Mouse (Mus musculus) forebrain, embryonic 15.5 days (tissue): ENCODE results near the gene Ceacam18. TPM values are rescaled to one million over a fixed set of nuclear protein-coding genes. Genes with fewer than 3 reads are reported as not detected.
"Not testable (repeated sequence)": the region's sequence is repeated elsewhere in the genome, so short reads cannot be mapped to it uniquely, and the experiment has no call there.

Source experiments
- ATAC-seq: fragments of 200-750 bp; cut with Nextera tagmentation; replicated peaks from 2 replicates; pipeline ENCODE4 v1.8.0; 2017; ENCODE audit warnings: mild to moderate bottlenecking, moderate TSS enrichment, moderate library complexity
- H3K27ac ChIP-seq: fragments of 300-500 bp; sonication (generic); replicated peaks from 2 replicates; pipeline ENCODE4 v1.5.1; 2015; ENCODE audit warnings: mild to moderate bottlenecking, inconsistent platforms
- H3K27me3 ChIP-seq: fragments of 300-500 bp; sonication (generic); 2 replicates; pipeline ENCODE4 v1.6.1; 2015; ENCODE audit warnings: inconsistent platforms
- H3K36me3 ChIP-seq: fragments of 300-500 bp; sonication (generic); 2 replicates; pipeline ENCODE4 v1.6.1; 2015; ENCODE audit warnings: mild to moderate bottlenecking, inconsistent platforms
- H3K4me1 ChIP-seq: fragments of 300-500 bp; sonication (generic); 2 replicates; pipeline ENCODE4 v1.6.1; 2015; ENCODE audit warnings: inconsistent platforms
- H3K4me2 ChIP-seq: fragments of 300-500 bp; sonication (generic); replicated peaks from 2 replicates; pipeline ENCODE4 v1.6.1; 2015; ENCODE audit warnings: mild to moderate bottlenecking, inconsistent platforms
- H3K4me3 ChIP-seq: fragments of 300-500 bp; sonication (generic); 2 replicates; pipeline ENCODE4 v1.5.1; 2015; ENCODE audit warnings: mild to moderate bottlenecking, inconsistent platforms
- H3K9ac ChIP-seq: fragments of 300-500 bp; sonication (generic); replicated peaks from 2 replicates; pipeline ENCODE4 v1.6.1; 2015; ENCODE audit warnings: mild to moderate bottlenecking, inconsistent platforms
- H3K9me3 ChIP-seq: fragments of 300-500 bp; sonication (generic); 2 replicates; pipeline ENCODE4 v1.6.1; 2016; ENCODE audit warnings: inconsistent platforms
- WGBS: fragments of 180-500 bp; shearing (Covaris S2); methylation state at CpG from one replicate; pipeline ENCODE4 v1.1.7; 2015; ENCODE audit warnings: mixed read lengths; 5-methylcytosine and 5-hydroxymethylcytosine counted together
- polyA plus RNA-seq: library from polyadenylated mRNA; unstranded; fragments of >200 nt; fragmentation: Nextera tagmentation; extraction: Ambion mirVana; gene quantifications from 2 replicates; pipeline ENCODE4 v1.2.1, GENCODE M21; 2015

Ceacam18 gene
- polyA plus RNA-seq, 1 experiment from 2014 or later: not detected

DNA sequence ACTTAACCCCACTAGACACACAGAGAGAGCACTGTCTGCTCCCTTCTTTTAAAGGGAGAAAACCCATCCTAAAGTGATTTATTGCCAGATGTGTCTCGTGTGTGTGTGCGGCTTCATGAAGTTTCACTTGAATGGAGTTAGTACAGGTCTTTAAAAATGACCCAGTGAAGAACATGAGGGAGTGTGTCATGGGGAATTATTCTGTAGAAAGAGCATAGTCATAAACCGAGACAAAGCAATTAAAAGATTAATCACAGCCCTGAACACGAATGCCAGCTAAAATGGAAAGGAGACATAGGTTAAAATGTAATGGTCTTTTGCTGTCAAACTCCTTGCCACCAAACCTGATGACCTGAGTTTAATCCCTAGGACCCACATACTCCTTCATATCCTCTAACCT lies 567 bp upstream of the Ceacam18 start:
- H3K4me3 ChIP-seq: no peak overlapping the region
- 75% methylated on average over 4 of the region's 4 CpGs for WGBS

DNA sequence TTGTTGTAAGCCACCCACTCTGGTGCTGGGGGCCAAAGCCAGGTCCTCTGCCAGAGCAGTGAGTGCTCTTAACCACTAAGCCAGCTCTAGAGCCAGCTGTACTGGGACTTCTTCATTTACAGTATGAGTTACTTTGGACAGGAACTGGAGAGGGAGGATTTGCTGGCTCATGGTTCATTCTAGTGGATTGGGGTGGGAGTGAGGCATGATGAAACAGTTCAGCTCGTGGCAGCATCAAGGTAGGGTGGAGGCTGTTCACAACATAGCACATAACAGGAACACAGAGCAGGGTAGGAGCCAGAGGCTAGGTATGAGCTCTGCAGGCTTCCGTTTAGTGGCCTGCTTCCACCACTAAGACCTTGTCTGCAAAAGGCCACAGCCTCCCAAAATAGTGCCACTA lies 1.7 kb downstream of the Ceacam18 start:
- ATAC-seq: no peak
- WGBS: 68% methylated on average over 2 of the region's 2 CpGs

More for the DNA sequence above, 567 bp upstream of the Ceacam18 start:
- H3K27ac ChIP-seq: no peak overlapping the region
- ATAC-seq: no peak
- H3K4me2 ChIP-seq: no peak overlapping the region
- no peaks in the 10 kb centered on the region for H3K4me1 ChIP-seq
- no peaks in the 10 kb centered on the region for H3K36me3 ChIP-seq
- H3K9ac ChIP-seq: no peak overlapping the region
- no peaks in the 10 kb centered on the region for H3K27me3 ChIP-seq
- H3K9me3 ChIP-seq: no peaks in the 10 kb centered on the region

DNA sequence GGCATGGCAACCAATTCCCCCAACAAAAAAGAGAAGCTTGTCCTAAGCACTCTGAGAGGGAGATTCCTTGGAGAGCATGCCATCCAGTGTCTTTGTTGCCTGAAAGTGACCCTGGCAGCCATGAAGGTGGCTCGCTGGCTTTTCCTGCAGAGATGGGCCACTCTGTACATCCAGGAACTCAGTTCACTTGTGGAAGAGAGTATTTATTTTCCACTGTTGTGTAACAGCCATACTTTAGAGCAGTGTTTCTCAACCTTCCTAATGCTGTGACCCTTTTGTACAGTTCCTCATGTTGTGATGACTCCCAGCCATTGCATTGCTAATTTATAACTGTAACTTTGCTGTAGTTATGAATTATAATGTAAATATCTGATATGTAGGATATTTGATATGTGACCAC lies 2.6 kb downstream of the Ceacam18 start:
- no peaks in the 10 kb centered on the region for H3K4me1 ChIP-seq
- H3K4me2 ChIP-seq: no peak overlapping the region
- H3K27me3 ChIP-seq: no peaks in the 10 kb centered on the region
- no peak overlapping the region for H3K27ac ChIP-seq
- no peak overlapping the region for H3K4me3 ChIP-seq
- no peaks in the 10 kb centered on the region for H3K36me3 ChIP-seq
- H3K9ac ChIP-seq: no peak overlapping the region
- no peak for ATAC-seq
- 79% methylated on average over 1 of the region's 1 CpGs for WGBS
- H3K9me3 ChIP-seq: no peaks in the 10 kb centered on the region

More for the DNA sequence above, 1.7 kb downstream of the Ceacam18 start:
- Histone ChIP-seq H3K9me3 (no peaks in the 10 kb centered on the region), H3K4me2 (no peak overlapping the region), H3K4me1 (no peaks in the 10 kb centered on the region), H3K36me3 (no peaks in the 10 kb centered on the region), H3K9ac (no peak overlapping the region), H3K27ac (no peak overlapping the region), H3K27me3 (no peaks in the 10 kb centered on the region), H3K4me3 (no peak overlapping the region)

DNA sequence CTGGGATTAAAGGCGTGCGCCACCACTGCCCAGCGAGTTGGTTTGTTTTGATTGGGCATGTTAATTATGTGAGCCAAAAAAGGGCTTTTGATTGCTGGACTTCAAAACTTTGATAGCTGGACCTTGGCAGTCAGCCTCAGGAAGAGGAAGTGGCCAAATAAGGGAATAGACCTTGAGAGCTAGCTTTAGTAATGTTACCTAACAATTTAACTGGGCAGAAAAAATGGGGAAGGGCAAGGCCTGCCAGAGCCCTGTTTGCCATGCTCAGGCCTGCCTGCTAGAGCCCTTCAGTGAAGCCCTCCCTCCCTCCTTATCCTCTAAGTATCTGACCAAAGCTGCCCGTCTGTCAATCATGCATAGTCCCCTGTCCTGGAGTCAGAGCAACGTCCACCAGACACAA lies 8.1 kb downstream of the Ceacam18 start:
- 84% methylated on average over 5 of the region's 5 CpGs for WGBS

DNA sequence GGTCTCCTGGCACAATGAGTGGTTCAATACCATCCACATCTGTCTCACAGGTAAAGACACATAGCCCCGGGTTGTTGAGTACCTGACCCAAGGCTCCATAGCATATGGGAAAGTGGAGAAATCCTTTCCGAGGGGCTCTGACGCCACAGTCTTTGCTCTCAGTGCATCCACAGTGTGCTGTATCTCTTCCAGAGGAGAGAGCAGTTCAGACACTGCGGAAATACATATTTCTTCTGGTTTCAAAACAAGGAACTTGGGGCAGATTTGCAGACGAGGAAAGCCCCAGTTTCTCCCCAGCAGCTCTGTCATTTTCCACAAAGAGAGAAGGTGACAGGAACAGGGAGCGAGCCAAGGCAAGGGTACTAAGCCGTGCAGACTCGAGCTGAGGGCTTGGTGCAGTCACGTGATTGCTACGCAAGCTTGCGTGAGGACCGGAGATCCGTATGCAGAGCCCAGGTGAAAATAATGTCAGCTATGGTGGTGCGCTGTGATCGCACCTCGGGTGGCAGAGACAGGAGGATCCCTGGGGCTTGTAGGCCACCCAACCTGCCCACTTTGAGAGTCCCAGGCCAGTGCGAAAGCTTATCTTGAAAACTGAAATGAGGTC lies 8.6 kb downstream of the Ceacam18 start:
- Histone ChIP-seq H3K4me3 (no peak overlapping the region), H3K4me2 (no peak overlapping the region), H3K4me1 (no peaks in the 10 kb centered on the region), H3K9me3 (no peaks in the 10 kb centered on the region), H3K27ac (no peak overlapping the region), H3K36me3 (no peaks in the 10 kb centered on the region), H3K27me3 (no peaks in the 10 kb centered on the region), H3K9ac (no peak overlapping the region)
- ATAC-seq: no peak
- WGBS: 87% methylated on average over 17 of the region's 17 CpGs

More for the DNA sequence above, 8.1 kb downstream of the Ceacam18 start:
- no peaks in the 10 kb centered on the region for H3K9me3 ChIP-seq
- no peaks in the 10 kb centered on the region for H3K27me3 ChIP-seq
- H3K27ac ChIP-seq: no peak overlapping the region
- H3K4me2 ChIP-seq: no peak overlapping the region
- no peaks in the 10 kb centered on the region for H3K36me3 ChIP-seq
- no peak overlapping the region for H3K4me3 ChIP-seq
- no peaks in the 10 kb centered on the region for H3K4me1 ChIP-seq
- ATAC-seq: no peak
- no peak overlapping the region for H3K9ac ChIP-seq

DNA sequence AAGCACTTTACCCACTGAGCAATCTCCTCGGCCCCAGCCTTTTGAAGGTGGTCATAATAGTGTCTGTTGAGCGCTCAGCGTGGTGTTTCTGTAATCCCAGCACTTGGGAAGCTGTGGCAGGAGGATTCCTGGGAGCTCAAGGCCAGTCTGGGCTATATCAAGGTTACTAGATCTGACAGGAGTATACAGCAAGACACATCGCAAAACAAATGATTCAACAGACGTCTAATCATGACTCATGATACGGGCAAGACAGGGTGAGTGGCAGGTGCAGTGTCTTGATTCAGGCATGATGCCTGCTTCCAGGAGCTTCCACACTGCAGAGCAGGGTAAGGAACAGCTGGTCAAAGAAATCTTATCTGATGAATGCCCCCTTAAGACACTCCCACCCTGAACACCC lies 18.2 kb downstream of the Ceacam18 start:
- Histone ChIP-seq H3K27me3 (no peaks in the 10 kb centered on the region), H3K36me3 (no peaks in the 10 kb centered on the region), H3K9ac (no peak overlapping the region), H3K27ac (no peak overlapping the region), H3K9me3 (no peaks in the 10 kb centered on the region), H3K4me2 (no peak overlapping the region), H3K4me3 (no peak overlapping the region), H3K4me1 (no peaks in the 10 kb centered on the region)
- WGBS: 88% methylated on average over 6 of the region's 6 CpGs
- ATAC-seq: no peak

DNA sequence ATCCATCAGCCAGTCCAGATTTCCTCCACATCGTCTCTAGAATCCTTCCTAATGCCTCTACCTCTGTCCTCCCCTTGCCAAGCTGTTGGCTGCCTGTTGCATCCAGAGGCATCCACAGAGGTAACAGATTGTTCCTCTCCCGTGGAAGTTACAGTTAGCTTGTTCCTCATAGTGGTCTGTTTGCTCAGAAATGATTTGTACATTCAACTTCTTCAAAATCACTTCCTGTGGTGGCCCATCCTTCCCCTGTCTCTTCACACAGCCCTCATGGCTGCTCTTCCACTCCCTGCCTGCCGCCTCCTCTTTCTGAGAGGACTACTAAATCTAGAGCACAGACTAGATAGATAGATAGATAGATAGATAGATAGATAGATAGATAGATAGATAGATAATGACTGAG lies 20.0 kb downstream of the Ceacam18 start:
- 84% methylated on average over 3 of the region's 3 CpGs for WGBS

DNA sequence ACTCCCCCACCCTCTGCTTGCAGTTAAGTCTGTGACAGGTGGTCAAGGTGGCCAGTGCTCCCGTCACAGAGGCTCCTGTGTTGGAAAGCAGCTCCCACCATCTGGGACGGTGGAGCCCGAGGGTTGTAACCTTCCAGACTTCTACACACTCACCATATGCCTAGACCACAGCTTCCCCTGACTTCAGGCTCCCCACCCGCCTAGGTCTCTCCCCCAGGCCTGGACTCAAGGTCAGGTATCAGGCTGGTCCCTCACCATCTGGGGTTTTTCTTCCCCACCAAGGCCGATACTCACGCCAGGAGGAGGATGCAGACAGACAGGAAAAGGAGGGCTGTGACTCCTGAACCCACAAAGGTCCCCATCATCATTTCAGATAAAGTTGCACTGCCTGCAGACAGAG lies 21.7 kb downstream of the Ceacam18 start:
- no peak overlapping the region for H3K4me2 ChIP-seq
- no peaks in the 10 kb centered on the region for H3K36me3 ChIP-seq
- H3K27me3 ChIP-seq: no peaks in the 10 kb centered on the region
- no peak overlapping the region for H3K4me3 ChIP-seq
- WGBS: 80% methylated on average over 6 of the region's 6 CpGs
- H3K9ac ChIP-seq: no peak overlapping the region
- H3K4me1 ChIP-seq: no peaks in the 10 kb centered on the region
- H3K9me3 ChIP-seq: no peaks in the 10 kb centered on the region
- ATAC-seq: no peak
- no peak overlapping the region for H3K27ac ChIP-seq

More for the DNA sequence above, 20.0 kb downstream of the Ceacam18 start:
- H3K4me2 ChIP-seq: no peak overlapping the region
- no peak for ATAC-seq
- no peaks in the 10 kb centered on the region for H3K36me3 ChIP-seq
- H3K4me1 ChIP-seq: no peaks in the 10 kb centered on the region
- H3K4me3 ChIP-seq: no peak overlapping the region
- no peak overlapping the region for H3K27ac ChIP-seq
- H3K9ac ChIP-seq: no peak overlapping the region
- no peaks in the 10 kb centered on the region for H3K27me3 ChIP-seq
- no peaks in the 10 kb centered on the region for H3K9me3 ChIP-seq

DNA sequence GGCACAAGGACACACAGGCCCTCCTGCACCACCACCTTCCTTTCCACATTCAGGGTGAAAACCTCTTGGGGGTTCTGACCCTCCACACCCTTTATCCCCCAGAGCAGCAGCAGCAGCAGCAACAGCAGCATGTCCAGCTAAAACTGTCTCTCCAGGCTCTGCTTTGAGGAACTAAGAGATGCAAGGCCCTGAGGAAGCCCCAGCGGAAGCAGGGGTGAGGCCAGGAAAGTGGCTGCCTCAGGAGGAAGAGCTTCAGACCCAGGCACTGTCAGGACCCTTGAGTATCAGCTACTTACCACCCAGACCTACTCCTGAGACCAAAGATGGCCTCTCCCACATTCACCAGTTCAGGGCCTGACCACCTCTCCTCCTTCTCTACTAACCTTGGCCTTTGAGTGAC lies 25.5 kb downstream of the Ceacam18 start, which contains the start of gene Siglece:
Gene Siglece, minus strand, starts transcription at position 160 of the 400 bp plus-strand sequence.
- no peak within 1 kb of the TSS for H3K4me3 ChIP-seq
- no peaks in the 10 kb centered on the region for H3K9me3 ChIP-seq
- H3K27ac ChIP-seq: no peak within 1 kb of the TSS
- H3K9ac ChIP-seq: no peak within 1 kb of the TSS
- H3K36me3 ChIP-seq: no peaks in the 10 kb centered on the region
- no peak for ATAC-seq
- no peaks in the 10 kb centered on the region for H3K27me3 ChIP-seq
- H3K4me2 ChIP-seq: no peak within 1 kb of the TSS
- 61% methylated on average over 1 of the region's 1 CpGs for WGBS
- H3K4me1 ChIP-seq: no peaks in the 10 kb centered on the region

DNA sequence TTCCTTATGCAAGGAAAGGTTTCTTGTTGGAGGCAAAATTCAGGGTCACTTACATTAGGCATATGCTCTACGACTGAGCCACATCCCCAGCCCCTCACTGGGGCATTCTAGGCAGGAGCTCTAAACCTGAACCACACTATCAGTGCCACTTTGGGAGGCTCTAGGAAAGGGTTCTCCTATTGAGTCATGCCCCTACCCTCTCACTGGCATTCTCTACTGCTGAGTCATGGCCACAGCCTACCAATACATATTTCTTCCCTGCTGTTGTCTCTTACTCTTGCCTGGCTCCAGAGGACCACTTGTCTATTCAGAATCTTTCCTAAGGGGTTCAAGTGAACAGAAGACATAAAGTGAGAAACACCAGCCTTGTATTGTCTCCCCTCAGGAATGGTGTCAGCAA lies 28.3 kb downstream of the Ceacam18 start:
- WGBS: 96% methylated on average over 1 of the region's 1 CpGs
- no peak for ATAC-seq
- H3K27me3 ChIP-seq: no peaks in the 10 kb centered on the region

DNA sequence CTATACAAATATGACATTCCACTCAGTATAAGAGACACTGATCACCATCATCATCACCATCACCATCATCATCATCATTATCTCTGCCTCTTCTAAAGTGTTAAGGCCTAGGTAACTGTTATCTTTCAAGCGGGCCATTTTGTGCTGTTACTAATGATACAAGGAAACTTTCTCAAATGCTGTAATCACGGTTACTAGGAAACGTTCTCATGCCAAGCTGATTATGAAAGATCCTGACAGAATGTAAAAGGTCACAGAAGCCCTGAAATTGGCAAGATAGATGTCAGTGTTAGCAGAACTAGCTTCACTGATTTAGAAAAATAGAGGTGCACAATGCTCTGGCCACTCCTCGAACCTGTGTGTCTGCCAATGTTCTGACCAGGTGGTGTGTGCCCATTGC lies 32.7 kb downstream of the Ceacam18 start:
- not testable (repeated sequence) for ATAC-seq, H3K9ac ChIP-seq, H3K36me3 ChIP-seq, H3K4me2 ChIP-seq, H3K4me1 ChIP-seq, H3K9me3 ChIP-seq, H3K27ac ChIP-seq, H3K27me3 ChIP-seq, H3K4me3 ChIP-seq
- WGBS: 89% methylated on average over 4 of the region's 4 CpGs

More for the DNA sequence above, 28.3 kb downstream of the Ceacam18 start:
- Histone ChIP-seq H3K4me3 (no peak overlapping the region), H3K4me2 (no peak overlapping the region), H3K27ac (no peak overlapping the region), H3K9me3 (no peaks in the 10 kb centered on the region), H3K9ac (no peak overlapping the region), H3K4me1 (no peaks in the 10 kb centered on the region), H3K36me3 (no peaks in the 10 kb centered on the region)

DNA sequence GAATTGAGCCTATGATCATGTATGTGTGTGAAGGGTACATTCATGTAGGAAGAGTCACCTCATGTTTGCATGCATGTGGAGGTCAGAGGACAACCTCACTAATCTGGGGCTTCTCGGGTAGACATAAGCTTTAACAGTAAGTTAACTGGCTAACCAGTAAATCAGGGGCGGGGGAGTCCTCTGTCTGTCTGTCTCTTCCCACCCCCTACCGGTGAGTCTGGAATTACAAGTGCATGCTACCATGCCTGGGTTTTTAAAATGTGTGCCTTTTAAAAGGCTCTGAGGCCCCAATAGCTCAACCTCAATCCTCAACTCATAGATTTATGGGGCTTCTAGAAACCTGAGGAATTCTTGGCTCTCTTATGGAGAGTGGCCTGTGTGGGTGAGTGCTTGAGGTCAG lies 34.1 kb downstream of the Ceacam18 start:
- no peaks in the 10 kb centered on the region for H3K36me3 ChIP-seq
- no peak overlapping the region for H3K4me3 ChIP-seq
- no peak overlapping the region for H3K27ac ChIP-seq
- H3K4me1 ChIP-seq: peaks cover 17% of the 10 kb centered on the region
- WGBS: 21% methylated on average over 3 of the region's 3 CpGs
- no peaks in the 10 kb centered on the region for H3K27me3 ChIP-seq
- ATAC-seq: no peak
- H3K4me2 ChIP-seq: no peak overlapping the region
- H3K9me3 ChIP-seq: no peaks in the 10 kb centered on the region
- no peak overlapping the region for H3K9ac ChIP-seq
